Mouse (Mus musculus) megakaryocyte, embryonic 14.5 days (primary cell): ENCODE measurements around the gene Maz. TPM values are rescaled to one million over a fixed set of nuclear protein-coding genes. Genes with fewer than 3 reads are reported as not detected.
A peak's percentile ranks its signal among the peaks of the same experiment; 100 is the strongest.

ENCODE experiments used
- H3K27me3 ChIP-seq: replicated peaks from 2 replicates; pipeline ENCODE3; 2012; ENCODE audit warnings: inconsistent platforms
- H3K36me3 ChIP-seq: replicated peaks from 2 replicates; pipeline ENCODE3; 2012; ENCODE audit warnings: low read length, inconsistent platforms, mixed read lengths
- H3K4me1 ChIP-seq: 2 replicates; pipeline ENCODE4 v1.6.1; 2012; ENCODE audit warnings: inconsistent platforms
- H3K4me3 ChIP-seq: replicated peaks from 2 replicates; pipeline ENCODE3; 2012; ENCODE audit warnings: moderate library complexity, mild to moderate bottlenecking, inconsistent platforms
- H3K9me3 ChIP-seq: 2 replicates; pipeline ENCODE4 v1.6.1; 2012; ENCODE audit warnings: inconsistent platforms
- FLI1 ChIP-seq: IDR thresholded peaks from 2 replicates; pipeline ENCODE4 v1.6.1; 2012; ENCODE audit warnings: low read length, inconsistent platforms, mixed read lengths
- GATA1 ChIP-seq: IDR thresholded peaks from 3 replicates; pipeline ENCODE4 v1.6.1; 2012; ENCODE audit warnings: mixed read lengths, low read length, inconsistent platforms, borderline replicate concordance
- polyA plus RNA-seq: library from polyadenylated mRNA; stranded (reverse); fragments of >175 nt; gene quantifications from 2 replicates; pipeline ENCODE4 v1.2.3, GENCODE M21; 2012; ENCODE audit warnings: low replicate concordance; ENCODE audit not compliant: insufficient read depth

The Maz gene
- 324 and 1,017 TPM in 2 replicates for polyA plus RNA-seq

DNA sequence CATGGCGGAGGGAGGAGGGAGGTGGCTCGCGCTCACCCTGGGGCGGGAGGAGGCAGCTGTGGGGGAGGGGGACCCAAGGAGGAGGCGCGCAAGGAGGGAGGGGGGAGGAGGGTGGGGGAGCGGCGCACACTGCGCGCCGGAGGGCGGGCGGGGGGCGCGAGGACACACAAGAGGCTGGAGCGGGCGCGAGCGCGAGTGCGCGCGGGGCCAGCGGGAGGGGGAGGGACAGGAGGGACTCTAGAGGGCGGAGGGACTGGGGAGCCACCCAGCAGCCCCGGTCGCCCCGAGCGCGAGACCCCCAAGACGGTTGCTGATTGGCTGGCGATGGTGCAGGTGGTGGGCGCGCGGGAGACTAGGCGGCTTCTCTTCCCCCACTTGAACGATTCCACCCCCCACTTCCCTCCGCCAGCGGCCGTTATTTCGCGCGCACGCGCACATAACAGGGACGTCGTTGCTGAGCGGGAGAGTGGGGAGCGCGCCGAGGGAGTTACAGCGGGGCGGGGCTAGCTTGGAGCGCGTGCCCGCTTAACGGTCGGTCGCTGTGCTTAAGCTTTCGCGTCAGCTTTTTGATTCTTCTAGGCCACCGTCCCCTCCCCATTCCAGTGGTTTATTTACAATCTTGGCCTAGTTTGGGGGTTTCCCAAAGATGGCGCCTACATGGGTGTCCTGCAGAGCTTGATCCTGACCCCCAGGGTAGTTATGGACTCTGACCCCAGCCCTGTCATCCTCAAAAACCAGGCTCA, at the start of gene Maz:
Maz (minus strand) TSS at position 54 of the 743 bp plus-strand sequence.
- Histone ChIP-seq H3K27me3 (no peaks in the 10 kb centered on the region), H3K9me3 (no peaks in the 10 kb centered on the region), H3K36me3 (peaks cover 70% of the 10 kb centered on the region), H3K4me3 (peak within 1 kb of the TSS; percentile 96), H3K4me1 (peaks cover 82% of the 10 kb centered on the region)
- no peak for TF ChIP-seq GATA1
- TF ChIP-seq FLI1: no peak

- H3K36me3 ChIP-seq: no peaks in the 10 kb centered on the region
- H3K27me3 ChIP-seq: peaks cover 9% of the 10 kb centered on the region
- TF ChIP-seq FLI1: no peak
- TF ChIP-seq GATA1: no peak
- H3K4me1 ChIP-seq: peaks cover 46% of the 10 kb centered on the region
- no peak overlapping the region for H3K4me3 ChIP-seq
- peaks cover 6% of the 10 kb centered on the region; the same call in 1 of the 2 replicates for H3K9me3 ChIP-seq
Observed at GRCm38 (mm10) chr7:127076188-127076587, 49.4 kb upstream of the Maz start.

DNA sequence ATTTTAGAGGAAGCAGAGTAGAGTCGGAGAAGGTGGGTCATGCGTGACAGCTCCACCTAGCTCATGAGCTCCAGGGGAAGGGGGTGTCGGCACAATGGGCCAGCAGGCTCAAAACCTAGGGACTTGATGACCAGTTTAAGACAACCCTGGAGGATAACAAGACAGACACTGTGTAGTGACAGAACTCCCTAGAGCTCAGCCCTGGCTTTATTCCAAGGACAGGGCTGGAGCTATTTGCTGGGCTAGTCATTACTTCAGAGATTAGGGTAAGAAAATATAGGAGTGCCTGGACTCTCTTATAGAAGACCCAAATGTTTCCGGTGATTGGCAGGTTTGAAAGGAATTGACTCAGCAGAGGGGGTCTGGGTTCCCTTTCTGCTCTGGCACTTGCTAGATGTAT, 46.4 kb upstream of the Maz start:
- Histone ChIP-seq H3K27me3 (peaks cover 15% of the 10 kb centered on the region), H3K4me1 (peaks cover 27% of the 10 kb centered on the region), H3K36me3 (no peaks in the 10 kb centered on the region), H3K9me3 (peaks cover 6% of the 10 kb centered on the region; the same call in 1 of the 2 replicates), H3K4me3 (no peak overlapping the region)
- TF ChIP-seq FLI1 (no peak), GATA1 (no peak)

DNA sequence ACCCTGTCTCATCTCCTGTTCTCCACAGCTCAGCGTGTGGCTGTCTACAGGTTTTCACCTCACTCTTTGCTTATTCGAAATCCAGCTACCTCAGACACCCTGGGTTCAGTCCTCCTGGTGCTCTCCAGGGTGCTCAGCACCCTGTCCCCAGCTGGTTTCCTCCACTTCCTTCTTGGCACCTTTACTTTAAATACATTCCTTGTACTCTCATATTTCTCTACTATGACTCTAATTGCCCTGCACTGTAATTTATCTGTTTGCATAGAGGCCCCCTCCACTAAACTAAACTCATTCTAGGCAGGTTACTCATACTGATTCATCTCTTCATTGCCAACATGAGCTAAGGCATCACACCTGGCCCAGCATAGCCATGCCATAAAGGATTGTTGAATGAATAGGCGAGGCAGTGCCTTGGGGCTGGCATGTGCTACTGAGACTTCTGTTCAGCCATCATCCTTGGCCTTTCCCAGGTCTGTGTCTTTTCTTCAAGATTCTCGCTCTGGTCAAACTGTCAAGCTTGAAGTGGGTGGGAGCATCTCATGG, 44.1 kb upstream of the Maz start:
- peaks cover 12% of the 10 kb centered on the region for H3K4me1 ChIP-seq
- H3K4me3 ChIP-seq: no peak overlapping the region
- no peak for TF ChIP-seq FLI1
- TF ChIP-seq GATA1: no peak
- H3K36me3 ChIP-seq: no peaks in the 10 kb centered on the region
- H3K9me3 ChIP-seq: peaks cover 7% of the 10 kb centered on the region
- H3K27me3 ChIP-seq: peaks cover 22% of the 10 kb centered on the region

DNA sequence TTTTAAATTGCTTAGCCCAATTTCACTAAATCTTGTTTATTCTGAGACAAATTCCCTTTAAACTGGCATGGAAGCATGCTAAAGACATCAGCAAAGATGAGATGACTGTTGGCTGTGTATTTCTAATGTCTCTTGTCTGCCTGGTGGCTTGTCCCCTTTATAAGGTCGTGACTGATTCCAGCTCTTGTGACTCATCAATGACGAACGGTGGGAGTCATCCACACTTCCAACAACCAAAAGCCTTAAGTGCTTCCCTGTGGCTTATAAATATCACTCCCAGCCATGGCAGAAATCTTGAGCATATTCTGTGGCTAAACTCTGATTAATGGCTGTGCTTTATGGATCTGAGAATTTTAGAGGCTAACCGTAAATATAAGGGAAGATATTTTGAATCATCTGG, 39.5 kb upstream of the Maz start:
- TF ChIP-seq GATA1 (no peak), FLI1 (no peak)
- peaks cover 23% of the 10 kb centered on the region for H3K27me3 ChIP-seq
- H3K9me3 ChIP-seq: peaks cover 13% of the 10 kb centered on the region
- no peak overlapping the region for H3K4me3 ChIP-seq
- H3K36me3 ChIP-seq: no peaks in the 10 kb centered on the region
- H3K4me1 ChIP-seq: peaks cover 3% of the 10 kb centered on the region

DNA sequence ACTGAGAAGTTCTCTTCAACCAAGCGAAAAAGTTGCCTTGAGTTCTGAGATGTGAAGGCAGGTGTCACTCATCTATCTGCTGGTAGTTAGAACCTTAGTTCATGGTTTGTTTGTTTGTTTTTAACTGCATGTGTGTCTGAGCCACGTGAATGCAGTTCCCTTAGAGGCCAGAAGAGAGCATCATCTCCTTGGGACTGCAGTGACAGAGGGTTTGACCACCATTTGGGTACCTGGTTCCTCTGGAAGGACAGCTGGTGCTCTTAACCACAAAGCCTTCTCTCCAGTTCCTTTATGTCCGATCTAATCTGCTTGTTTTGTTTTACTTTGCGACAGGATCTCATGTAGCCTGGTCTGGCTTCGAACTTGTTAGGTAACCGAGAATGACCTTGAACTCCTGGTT, 38.7 kb upstream of the Maz start:
- H3K4me1 ChIP-seq: peaks cover 3% of the 10 kb centered on the region; the same call in 1 of the 2 replicates
- H3K36me3 ChIP-seq: no peaks in the 10 kb centered on the region
- peaks cover 13% of the 10 kb centered on the region for H3K9me3 ChIP-seq
- no peak overlapping the region for H3K4me3 ChIP-seq
- TF ChIP-seq FLI1 (no peak), GATA1 (no peak)
- H3K27me3 ChIP-seq: peaks cover 23% of the 10 kb centered on the region

GRCm38 (mm10) chr7:127055026-127055585, 28.3 kb upstream of the Maz start:
- Histone ChIP-seq H3K36me3 (no peaks in the 10 kb centered on the region), H3K4me3 (no peak overlapping the region), H3K27me3 (peaks cover 64% of the 10 kb centered on the region), H3K9me3 (peaks cover 7% of the 10 kb centered on the region; the same call in 1 of the 2 replicates), H3K4me1 (peaks cover 15% of the 10 kb centered on the region; the same call in 1 of the 2 replicates)
- no peak for TF ChIP-seq FLI1
- no peak for TF ChIP-seq GATA1

GRCm38 (mm10) chr7:127041851-127042672, 15.2 kb upstream of the Maz start, which contains the start of gene Kif22:
Kif22 (minus strand) TSS chr7:127042471.
- peak within 1 kb of the TSS; percentile 100 for H3K4me3 ChIP-seq
- H3K9me3 ChIP-seq: peaks cover 7% of the 10 kb centered on the region; the same call in 1 of the 2 replicates
- TF ChIP-seq FLI1 (peak; percentile 96; the same call in 1 of the 2 replicates), GATA1 (no peak)
- H3K4me1 ChIP-seq: peaks cover 31% of the 10 kb centered on the region
- H3K36me3 ChIP-seq: peaks cover 16% of the 10 kb centered on the region
- H3K27me3 ChIP-seq: peaks cover 2% of the 10 kb centered on the region

GRCm38 (mm10) chr7:127031244-127031643, 4.4 kb upstream of the Maz start:
- TF ChIP-seq GATA1: no peak
- TF ChIP-seq FLI1: no peak
- Histone ChIP-seq H3K4me1 (peaks cover 52% of the 10 kb centered on the region), H3K36me3 (peaks cover 81% of the 10 kb centered on the region), H3K9me3 (no peaks in the 10 kb centered on the region), H3K4me3 (peak overlapping the region; percentile 67), H3K27me3 (no peaks in the 10 kb centered on the region)
